Mouse (Mus musculus): ENCODE data around the gene Setd3. TPM values are rescaled to one million over a fixed set of nuclear protein-coding genes. Genes with fewer than 3 reads are reported as not detected.

The Setd3 gene
- total RNA-seq (2021) = 10 to 100 TPM; 82.7 to 91.8 TPM
- long read RNA-seq, experiment 1, transcript Setd3-201 (13 exons, 2,755 nt) = major isoform, 119 of 170 reads
- long read RNA-seq, experiment 1, partial matches to known transcripts = 12 of 170 reads
- long read RNA-seq, experiment 1, other reads (novel, unspliced or antisense) = 37 of 170 reads
- long read RNA-seq, experiment 2, transcript Setd3-201 (13 exons, 2,755 nt) = major isoform, 91 of 134 reads
- long read RNA-seq, experiment 2, partial matches to known transcripts = 4 of 134 reads
- long read RNA-seq, experiment 2, other reads (novel, unspliced or antisense) = 35 of 134 reads

- no peak for DNase-seq
Observed at GRCm38 (mm10) chr12:108179246-108179320, at the start of gene Setd3. Gene Setd3 (minus strand): TSS chr12:108179314.

- DNase-seq = no peak
Observed at GRCm38 (mm10) chr12:108227527-108227926, 48.4 kb upstream of the Setd3 start.

- DNase-seq = no peak
Observed at GRCm38 (mm10) chr12:108226941-108227340, 47.8 kb upstream of the Setd3 start.

GRCm38 (mm10) chr12:108226216-108226615, 47.1 kb upstream of the Setd3 start:
- DNase-seq = no peak

GRCm38 (mm10) chr12:108225781-108226180, 46.7 kb upstream of the Setd3 start:
- DNase-seq = no peak

- DNase-seq = no peak
Observed at GRCm38 (mm10) chr12:108223357-108223756, 44.2 kb upstream of the Setd3 start.

- DNase-seq = no peak
Observed at GRCm38 (mm10) chr12:108221712-108222111, 42.6 kb upstream of the Setd3 start.

GRCm38 (mm10) chr12:108221206-108221605, 42.1 kb upstream of the Setd3 start:
- no peak for DNase-seq

GRCm38 (mm10) chr12:108220621-108221020, 41.5 kb upstream of the Setd3 start:
- no peak for DNase-seq

GRCm38 (mm10) chr12:108219825-108220616, 40.9 kb upstream of the Setd3 start:
- no peak for DNase-seq

- DNase-seq = no peak
Observed at GRCm38 (mm10) chr12:108219163-108219562, 40.0 kb upstream of the Setd3 start.

- peak; percentile 63 for DNase-seq
Observed at GRCm38 (mm10) chr12:108217572-108217971, 38.5 kb upstream of the Setd3 start.

- DNase-seq = no peak
Observed at GRCm38 (mm10) chr12:108216611-108217370, 37.7 kb upstream of the Setd3 start.

- DNase-seq = no peak
Observed at GRCm38 (mm10) chr12:108215090-108215489, 36.0 kb upstream of the Setd3 start.

- no peak for DNase-seq
Observed at GRCm38 (mm10) chr12:108213090-108214041, 34.3 kb upstream of the Setd3 start.

- no peak for DNase-seq
Observed at GRCm38 (mm10) chr12:108212476-108212875, 33.4 kb upstream of the Setd3 start.

- DNase-seq = no peak
Observed at GRCm38 (mm10) chr12:108212071-108212470, 33.0 kb upstream of the Setd3 start.

- no peak for DNase-seq
Observed at GRCm38 (mm10) chr12:108210623-108211022, 31.5 kb upstream of the Setd3 start.

- peak; percentile 80 for DNase-seq
Observed at GRCm38 (mm10) chr12:108208726-108209438, 29.8 kb upstream of the Setd3 start.

GRCm38 (mm10) chr12:108208216-108208615, 29.1 kb upstream of the Setd3 start:
- no peak for DNase-seq

GRCm38 (mm10) chr12:108206641-108207040, 27.5 kb upstream of the Setd3 start:
- peak; percentile 92 for DNase-seq

GRCm38 (mm10) chr12:108204978-108205377, 25.9 kb upstream of the Setd3 start:
- no peak for DNase-seq
